Mouse (Mus musculus) liver, embryonic 11.5 days (tissue): Measurements from ENCODE around the gene Ak5. TPM values are rescaled to one million over a fixed set of nuclear protein-coding genes. Genes with fewer than 3 reads are reported as not detected.
"Not testable (repeated sequence)": the region's sequence is repeated elsewhere in the genome, so short reads cannot be mapped to it uniquely, and the experiment has no call there.

Experiments
- ATAC-seq: fragments of 200-750 bp; cut with Nextera tagmentation; replicated peaks from 2 replicates; pipeline ENCODE4 v1.8.0; 2017; ENCODE audit warnings: moderate number of reproducible peaks, mild to moderate bottlenecking, moderate TSS enrichment, moderate library complexity; ENCODE audit not compliant: low FRiP score
- DNase-seq: peaks from one replicate; pipeline ENCODE4 v3.0.0-alpha.2; 2017; ENCODE audit warnings: low spot score
- H3K27ac ChIP-seq: fragments of 300-500 bp; sonication (generic); 2 replicates; pipeline ENCODE4 v1.5.1; 2014; ENCODE audit warnings: mild to moderate bottlenecking, low read depth, low read length, control low read depth
- H3K27me3 ChIP-seq: fragments of 300-500 bp; sonication (generic); replicated peaks from 2 replicates; pipeline ENCODE4 v1.6.1; 2014; ENCODE audit warnings: low read length, mixed read lengths; ENCODE audit not compliant: control insufficient read depth, insufficient read depth
- H3K36me3 ChIP-seq: fragments of 300-500 bp; sonication (generic); 2 replicates; pipeline ENCODE4 v1.6.1; 2014; ENCODE audit warnings: mild to moderate bottlenecking, low read length, moderate library complexity, mixed read lengths; ENCODE audit not compliant: control insufficient read depth, insufficient read depth
- H3K4me1 ChIP-seq: fragments of 300-500 bp; sonication (generic); replicated peaks from 2 replicates; pipeline ENCODE4 v1.6.1; 2014; ENCODE audit warnings: low read length, mixed read lengths; ENCODE audit not compliant: control insufficient read depth, insufficient read depth
- H3K4me2 ChIP-seq: fragments of 300-500 bp; sonication (generic); 2 replicates; pipeline ENCODE4 v1.6.1; 2014; ENCODE audit warnings: mild to moderate bottlenecking, control low read depth, moderate library complexity
- H3K4me3 ChIP-seq: fragments of 300-500 bp; sonication (generic); 2 replicates; pipeline ENCODE4 v1.5.1; 2014; ENCODE audit warnings: low read depth, low read length, control low read depth
- H3K9ac ChIP-seq: fragments of 300-500 bp; sonication (generic); 2 replicates; pipeline ENCODE4 v1.6.1; 2014; ENCODE audit warnings: low read depth, low read length, control low read depth
- H3K9me3 ChIP-seq: fragments of 300-500 bp; sonication (generic); 2 replicates; pipeline ENCODE4 v1.6.1; 2016; ENCODE audit warnings: low read length, inconsistent platforms, mixed read lengths; ENCODE audit not compliant: control insufficient read depth
- WGBS: fragments of 180-500 bp; shearing (Covaris S2); extraction: QIAGEN DNeasy Blood & Tissue Kit; methylation state at CpG from one replicate; pipeline ENCODE4 v1.1.7; 2014; 5-methylcytosine and 5-hydroxymethylcytosine counted together
- polyA plus RNA-seq: library from polyadenylated mRNA; unstranded; fragments of >200 nt; fragmentation: Nextera tagmentation; extraction: Ambion mirVana; gene quantifications from 2 replicates; pipeline ENCODE4 v1.2.1, GENCODE M21; 2014

The Ak5 gene
- polyA plus RNA-seq, 1 experiment from 2014 or later = 3.5 TPM

GRCm38 (mm10) chr3:152609076-152609475 lies 59.1 kb downstream of the Ak5 start:
- H3K4me1 ChIP-seq = no peaks in the 10 kb centered on the region
- no peak for DNase-seq
- 71% methylated on average over 5 of the region's 5 CpGs for WGBS

GRCm38 (mm10) chr3:152605849-152606248 lies 62.3 kb downstream of the Ak5 start:
- H3K27ac ChIP-seq = no peak overlapping the region
- no peaks in the 10 kb centered on the region for H3K9me3 ChIP-seq
- H3K4me2 ChIP-seq = no peak overlapping the region
- ATAC-seq (no peak), DNase-seq (no peak)
- no peak overlapping the region for H3K4me3 ChIP-seq
- 72% methylated on average over 11 of the region's 11 CpGs for WGBS
- H3K36me3 ChIP-seq = no peaks in the 10 kb centered on the region
- no peaks in the 10 kb centered on the region for H3K4me1 ChIP-seq
- no peak overlapping the region for H3K9ac ChIP-seq
- H3K27me3 ChIP-seq = no peaks in the 10 kb centered on the region

More at GRCm38 (mm10) chr3:152609076-152609475, 59.1 kb downstream of the Ak5 start:
- H3K27me3 ChIP-seq = no peaks in the 10 kb centered on the region
- no peak overlapping the region for H3K4me2 ChIP-seq
- H3K27ac ChIP-seq = no peak overlapping the region
- no peak overlapping the region for H3K4me3 ChIP-seq
- H3K9ac ChIP-seq = no peak overlapping the region
- H3K9me3 ChIP-seq = no peaks in the 10 kb centered on the region
- no peak for ATAC-seq
- no peaks in the 10 kb centered on the region for H3K36me3 ChIP-seq

GRCm38 (mm10) chr3:152599679-152600078 lies 68.5 kb downstream of the Ak5 start:
- H3K4me2 ChIP-seq = no peak overlapping the region
- no peaks in the 10 kb centered on the region for H3K9me3 ChIP-seq
- H3K4me3 ChIP-seq = no peak overlapping the region
- H3K9ac ChIP-seq = no peak overlapping the region
- no peaks in the 10 kb centered on the region for H3K4me1 ChIP-seq
- ATAC-seq (no peak), DNase-seq (no peak)
- 84% methylated on average over 6 of the region's 6 CpGs for WGBS
- no peak overlapping the region for H3K27ac ChIP-seq
- H3K36me3 ChIP-seq = no peaks in the 10 kb centered on the region
- H3K27me3 ChIP-seq = no peaks in the 10 kb centered on the region

- DNase-seq (no peak), ATAC-seq (no peak)
- Histone ChIP-seq H3K9ac (no peak overlapping the region), H3K27ac (no peak overlapping the region), H3K27me3 (no peaks in the 10 kb centered on the region), H3K4me1 (no peaks in the 10 kb centered on the region), H3K4me3 (no peak overlapping the region), H3K4me2 (no peak overlapping the region), H3K36me3 (no peaks in the 10 kb centered on the region), H3K9me3 (no peaks in the 10 kb centered on the region)
- WGBS = 80% methylated on average over 7 of the region's 7 CpGs
Observed at GRCm38 (mm10) chr3:152596406-152597050, 71.6 kb downstream of the Ak5 start.

- Histone ChIP-seq H3K36me3 (no peaks in the 10 kb centered on the region), H3K27ac (no peak overlapping the region), H3K27me3 (no peaks in the 10 kb centered on the region), H3K9ac (no peak overlapping the region), H3K4me3 (no peak overlapping the region), H3K4me2 (no peak overlapping the region), H3K4me1 (no peaks in the 10 kb centered on the region), H3K9me3 (no peaks in the 10 kb centered on the region)
- no peak for ATAC-seq
- DNase-seq = no peak
- WGBS = 56% methylated on average over 8 of the region's 8 CpGs
Observed at GRCm38 (mm10) chr3:152592767-152593425, 75.3 kb downstream of the Ak5 start.

GRCm38 (mm10) chr3:152590491-152590890 lies 77.7 kb downstream of the Ak5 start:
- Histone ChIP-seq H3K27me3 (no peaks in the 10 kb centered on the region), H3K4me2 (no peak overlapping the region), H3K4me3 (no peak overlapping the region), H3K9me3 (no peaks in the 10 kb centered on the region), H3K9ac (no peak overlapping the region), H3K4me1 (no peaks in the 10 kb centered on the region), H3K36me3 (no peaks in the 10 kb centered on the region), H3K27ac (no peak overlapping the region)
- 53% methylated on average over 7 of the region's 7 CpGs for WGBS
- ATAC-seq (no peak), DNase-seq (no peak)

GRCm38 (mm10) chr3:152589101-152589500 lies 79.1 kb downstream of the Ak5 start:
- H3K27me3 ChIP-seq, H3K4me2 ChIP-seq: not testable (repeated sequence)
- 92% methylated on average over 3 of the region's 3 CpGs for WGBS

GRCm38 (mm10) chr3:152587007-152587406 lies 81.2 kb downstream of the Ak5 start:
- no peaks in the 10 kb centered on the region for H3K27me3 ChIP-seq
- DNase-seq (no peak), ATAC-seq (no peak)
- H3K9me3 ChIP-seq = no peaks in the 10 kb centered on the region
- H3K27ac ChIP-seq = no peak overlapping the region
- 72% methylated on average over 2 of the region's 2 CpGs for whole genome bisulfite sequencing
- no peaks in the 10 kb centered on the region for H3K4me1 ChIP-seq
- no peaks in the 10 kb centered on the region for H3K36me3 ChIP-seq
- no peak overlapping the region for H3K4me2 ChIP-seq
- no peak overlapping the region for H3K4me3 ChIP-seq
- H3K9ac ChIP-seq = no peak overlapping the region

More at GRCm38 (mm10) chr3:152589101-152589500, 79.1 kb downstream of the Ak5 start:
- not testable (repeated sequence) for H3K9me3 ChIP-seq, ATAC-seq, H3K27ac ChIP-seq, H3K9ac ChIP-seq, H3K4me1 ChIP-seq, H3K4me3 ChIP-seq, H3K36me3 ChIP-seq, DNase-seq

GRCm38 (mm10) chr3:152586191-152586590 lies 82.0 kb downstream of the Ak5 start:
- H3K4me1 ChIP-seq = no peaks in the 10 kb centered on the region
- ATAC-seq (no peak), DNase-seq (no peak)
- no peaks in the 10 kb centered on the region for H3K36me3 ChIP-seq
- H3K9me3 ChIP-seq = no peaks in the 10 kb centered on the region
- WGBS = 86% methylated on average over 8 of the region's 8 CpGs
- no peak overlapping the region for H3K4me3 ChIP-seq
- no peak overlapping the region for H3K27ac ChIP-seq
- H3K27me3 ChIP-seq = no peaks in the 10 kb centered on the region
- no peak overlapping the region for H3K9ac ChIP-seq
- H3K4me2 ChIP-seq = no peak overlapping the region
